28 mouse cellular contexts compared by ENCODE assay signal in the genomic region with DNA sequence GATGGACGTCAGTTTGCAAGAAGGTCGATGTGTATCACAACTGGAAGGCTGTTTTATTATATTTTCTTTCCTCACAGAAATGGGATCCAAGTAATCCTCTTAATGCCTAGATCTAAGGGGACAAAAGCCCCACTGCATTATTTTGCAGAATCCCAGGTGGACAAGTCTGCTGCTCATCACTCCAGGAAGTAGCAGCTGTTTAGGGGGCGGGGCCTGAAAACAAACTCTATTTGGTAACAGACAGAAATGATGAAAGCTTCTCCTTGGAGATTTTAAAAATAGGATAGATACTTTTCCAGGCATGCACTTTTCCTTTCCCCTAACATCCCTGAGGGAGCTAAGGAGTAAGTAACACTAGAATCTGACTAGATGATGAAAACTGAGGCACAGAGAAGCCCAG. TPM values are rescaled to one million over a fixed set of nuclear protein-coding genes. Genes with fewer than 3 reads are reported as not detected.
DNase-seq lines count a peak whose midpoint lies in the region; ATAC-seq and TF ChIP-seq lines count a peak whose summit lies in the region.
"Had no signal": no experiment of that assay in that cellular context is flagged by ENCODE, and none has a peak within 500 bp of the region (broad histone marks: within the 10 kb centered on the region; RNA-seq: fewer than 3 reads in every experiment).

No protein-coding gene starts in this region.

- no peak for TF ChIP-seq CTCF in layer of hippocampus, adult 2 months (conservative IDR thresholded peaks at IDR 0.05)

- H3K4me2 ChIP-seq in myocyte (ENCODE audit: low read depth), result peak overlapping the region; percentile 24
- H3K4me2 ChIP-seq: embryonic facial prominence, embryonic 13.5 days; forebrain, embryonic 13.5 days; heart, embryonic 12.5 days; heart, embryonic 15.5 days; hindbrain, embryonic 14.5 days had no signal

- no peak for TF ChIP-seq POLR2A in myocyte (IDR thresholded peaks at IDR 0.05; ENCODE audit: insufficient read length, low read depth)

- ATAC-seq in frontal cortex, adult (ENCODE audit: low TSS enrichment), result peak; percentile 55
- no peak for ATAC-seq in CD4-positive, CD25-positive, alpha-beta regulatory T cell, adult 4 months
- ATAC-seq: forebrain, embryonic 13.5 days; forebrain, embryonic 16.5 days; hindbrain, postnatal 0 days; inflammation-experienced regulatory T-cells, adult 6 months; intestine, embryonic 16.5 days had no signal

- no peak for DNase-seq in frontal cortex, postnatal 10 days (ENCODE audit: low spot score in 2 of 2)
- no peak for DNase-seq in layer of hippocampus, adult 2 months (ENCODE audit: low spot score in 2 of 2)
- no peak for DNase-seq in layer of hippocampus, postnatal 10 days (ENCODE audit: low spot score in 2 of 2)
- DNase-seq in brain, adult 2 months (ENCODE audit: low read depth, low spot score), result peak; percentile 52
- DNase-seq: adrenal gland, adult 2 months; adrenal gland, postnatal 14 days; B cell, adult 2 months; cerebellum, adult 18-20 months; cerebellum, adult 9-10 months; cerebellum, postnatal 14 days; gastrocnemius, postnatal 14 days; heart, adult 18-20 months; heart, postnatal 10 days; heart, postnatal 36 days had no signal

- H3ac ChIP-seq in myocyte (ENCODE audit: control insufficient read depth, insufficient read length), result no peak overlapping the region

- peaks cover 39% of the 10 kb centered on the region for H3K36me3 ChIP-seq in myocyte (ENCODE audit: control insufficient read depth, insufficient read depth)

- peak overlapping the region; percentile 51; the same call in 1 of the 2 replicates for H3K27ac ChIP-seq in layer of hippocampus, adult 2 months
- H3K27ac ChIP-seq: embryonic facial prominence, embryonic 13.5 days; forebrain, embryonic 10.5 days; forebrain, embryonic 13.5 days; heart, embryonic 15.5 days; hindbrain, embryonic 14.5 days; hindbrain, postnatal 0 days had no signal

- no peaks in the 10 kb centered on the region for H3K79me2 ChIP-seq in myocyte (ENCODE audit: control insufficient read depth, insufficient read depth)

- H3K4me3 ChIP-seq in layer of hippocampus, adult 2 months, result no peak overlapping the region
- no peak overlapping the region for H3K4me3 ChIP-seq in myocyte
- H3K4me3 ChIP-seq: embryonic facial prominence, embryonic 13.5 days; forebrain, embryonic 10.5 days; forebrain, embryonic 13.5 days; heart, embryonic 12.5 days; heart, embryonic 15.5 days had no signal

- no peaks in the 10 kb centered on the region for H3K27me3 ChIP-seq in myocyte (ENCODE audit: control insufficient read depth, insufficient read depth, insufficient read length)
- H3K27me3 ChIP-seq: embryonic facial prominence, embryonic 13.5 days; forebrain, embryonic 13.5 days; heart, embryonic 12.5 days; heart, embryonic 15.5 days had no signal

TF ChIP-seq in myocyte, 11 proteins besides CTCF, POLR2A, EP300 and RAD21:
- TF ChIP-seq USF1 (IDR thresholded peaks at IDR 0.05; ENCODE audit: low read depth) (no peak), MAX (IDR thresholded peaks at IDR 0.05; ENCODE audit: low read depth) (no peak), MYOG (IDR thresholded peaks at IDR 0.05; ENCODE audit: control insufficient read depth in 1 of 3, insufficient read depth in 1 of 3, insufficient read length in 2 of 3, low read depth in 2 of 3) (no peak), TCF12 (IDR thresholded peaks at IDR 0.05; ENCODE audit: insufficient read depth, poor library complexity, severe bottlenecking) (no peak), MYOD1 (IDR thresholded peaks at IDR 0.05; ENCODE audit: control insufficient read depth in 1 of 3, insufficient read length in 2 of 3, low read depth in 2 of 3) (no peak)

RNA-seq across cellular contexts. Expression of a gene that starts 18.8 kb away (rescaled TPM):
- total RNA-seq in layer of hippocampus, adult 2 months (2021), result 10 to 100 TPM in 1 of 2 experiments, 1 to 10 TPM in 1; 7.5 to 11.6 TPM
- 10 to 100 TPM; 11.1 to 11.9 TPM for total RNA-seq in layer of hippocampus, postnatal 10 days (2021)
- 0.84 TPM for polyA plus RNA-seq in myocyte (2012; fragmentation: generic; extraction: Trizol)
- 1 to 10 TPM; 4.5 to 5.7 TPM for polyA plus RNA-seq in CD4-positive, CD25-positive, alpha-beta regulatory T cell, adult 4 months (2017; shearing (Covaris generic))

RNA-seq across cellular contexts. Expression of a gene that starts 28.0 kb away (rescaled TPM):
- total RNA-seq in layer of hippocampus, adult 2 months (2021), result 10 to 100 TPM; 44.3 to 47.4 TPM
- total RNA-seq in layer of hippocampus, postnatal 10 days (2021), result 10 to 100 TPM; 44.6 to 45.4 TPM
- polyA plus RNA-seq in myocyte (2012; fragmentation: generic; extraction: Trizol), result 48.0 TPM
- polyA plus RNA-seq in CD4-positive, CD25-positive, alpha-beta regulatory T cell, adult 4 months (2017; shearing (Covaris generic)), result 10 to 100 TPM; 28.5 to 29.4 TPM

RNA-seq across cellular contexts. Expression of a gene that starts 28.0 kb away (rescaled TPM):
- 10 to 100 TPM; 29.2 to 33.7 TPM for total RNA-seq in layer of hippocampus, adult 2 months (2021)
- total RNA-seq in layer of hippocampus, postnatal 10 days (2021), result 10 to 100 TPM; 23.2 to 23.6 TPM
- 6.1 TPM for polyA plus RNA-seq in myocyte (2012; fragmentation: generic; extraction: Trizol)
- 10 to 100 TPM; 19.3 to 33.0 TPM for polyA plus RNA-seq in CD4-positive, CD25-positive, alpha-beta regulatory T cell, adult 4 months (2017; shearing (Covaris generic))

RNA-seq across cellular contexts. Expression of a gene that starts 28.2 kb away (rescaled TPM):
- 1 to 10 TPM; 2.3 to 2.9 TPM for total RNA-seq in layer of hippocampus, adult 2 months (2021)
- total RNA-seq in layer of hippocampus, postnatal 10 days (2021), result 1 to 10 TPM; 1.5 to 1.9 TPM
- polyA plus RNA-seq in myocyte (2012; fragmentation: generic; extraction: Trizol), result 0.12 TPM
- 1 to 10 TPM in 1 of 2 experiments, under 1 TPM in 1; 0.93 to 1.4 TPM for polyA plus RNA-seq in CD4-positive, CD25-positive, alpha-beta regulatory T cell, adult 4 months (2017; shearing (Covaris generic))

RNA-seq across cellular contexts. Expression of a gene that starts 45.6 kb away (rescaled TPM):
- total RNA-seq in layer of hippocampus, adult 2 months (2021), result 1 to 10 TPM; 1.1 to 2.4 TPM
- 1 to 10 TPM in 1 of 2 experiments, under 1 TPM in 1; 0.36 to 1.5 TPM for total RNA-seq in layer of hippocampus, postnatal 10 days (2021)
- not detected for polyA plus RNA-seq in myocyte (2012; fragmentation: generic; extraction: Trizol)
- not detected for polyA plus RNA-seq in CD4-positive, CD25-positive, alpha-beta regulatory T cell, adult 4 months (2017; shearing (Covaris generic))
- total RNA-seq: adrenal gland, postnatal 14 days; MEL had no signal
- polyA plus RNA-seq: adrenal gland, adult 2 months; embryonic facial prominence, embryonic 13.5 days; forebrain, embryonic 10.5 days; forebrain, embryonic 13.5 days; heart, embryonic 15.5 days; hindbrain, embryonic 14.5 days; intestine, embryonic 16.5 days had no signal
